Mouse (Mus musculus) layer of hippocampus, postnatal 36 days (tissue): ENCODE data around the gene Dgke. TPM values are rescaled to one million over a fixed set of nuclear protein-coding genes. Genes with fewer than 3 reads are reported as not detected.
A peak's percentile ranks its signal among the peaks of the same experiment; 100 is the strongest.
"Not testable (repeated sequence)": the region's sequence is repeated elsewhere in the genome, so short reads cannot be mapped to it uniquely, and the experiment has no call there.

Experiments
- DNase-seq, 2 experiments: peaks; one replicate each; pipeline ENCODE4 v3.0.0; 2022
- total RNA-seq, 2 experiments: library from RNA; stranded (reverse); gene quantifications; 2 replicates each; pipeline ENCODE4 v1.2.3; 2021

Gene Dgke
- total RNA-seq, 2 experiments from 2014 or later, result 44.1 to 44.9 TPM

- DNase-seq, result no peak
These were observed 66.7 kb downstream of the Dgke start for GRCm38 (mm10) chr11:88999723-89000526.

- DNase-seq, result peak; percentile 43 to 52
These were observed 67.5 kb downstream of the Dgke start, which contains the start of gene Trim25 for GRCm38 (mm10) chr11:88998974-88999722. Gene Trim25 (plus strand): TSS chr11:88999376.

GRCm38 (mm10) chr11:88998406-88998805 lies 68.2 kb downstream of the Dgke start:
- no peak for DNase-seq

GRCm38 (mm10) chr11:88997343-88997742 lies 69.3 kb downstream of the Dgke start:
- DNase-seq, result not testable (repeated sequence)

GRCm38 (mm10) chr11:88996427-88996826 lies 70.2 kb downstream of the Dgke start:
- no peak for DNase-seq

- no peak for DNase-seq
These were observed 71.0 kb downstream of the Dgke start for GRCm38 (mm10) chr11:88995616-88996015.

GRCm38 (mm10) chr11:88994492-88994891 lies 72.2 kb downstream of the Dgke start:
- no peak for DNase-seq

- no peak for DNase-seq
These were observed 73.0 kb downstream of the Dgke start for GRCm38 (mm10) chr11:88993625-88994024.

GRCm38 (mm10) chr11:88993186-88993585 lies 73.5 kb downstream of the Dgke start:
- DNase-seq, result no peak

GRCm38 (mm10) chr11:88989530-88989929 lies 77.1 kb downstream of the Dgke start:
- DNase-seq, result no peak

GRCm38 (mm10) chr11:88988956-88989355 lies 77.7 kb downstream of the Dgke start:
- DNase-seq, result no peak

GRCm38 (mm10) chr11:88986616-88987015 lies 80.0 kb downstream of the Dgke start:
- DNase-seq, result no peak

Other genes with a start within 250 kb of the Dgke start
- 10 to 100 TPM; 38.1 to 40.0 TPM for gene Akap1, start 202.3 kb downstream of the Dgke start, total RNA-seq
- 10 to 100 TPM; 12.9 to 13.1 TPM for gene Scpep1, start 111.4 kb downstream of the Dgke start, total RNA-seq
- not detected for gene Elobl, start 99.9 kb downstream of the Dgke start, total RNA-seq
- 10 to 100 TPM; 17.5 to 19.4 TPM for gene Coil, start 96.6 kb downstream of the Dgke start, total RNA-seq
- 1 to 10 TPM; 3.4 to 4.5 TPM for gene Trim25, start 67.5 kb downstream of the Dgke start, total RNA-seq
- not detected for gene Gm525, start 7.0 kb upstream of the Dgke start, total RNA-seq
- gene Nog, start 235.5 kb upstream of the Dgke start, total RNA-seq, result 10 to 100 TPM in 1 of 2 experiments, 1 to 10 TPM in 1; 9.5 to 10.4 TPM